Mouse (Mus musculus) cerebellum, adult 8-10 months (tissue): ENCODE results near the gene Plcb1.
"Not testable (repeated sequence)": the region's sequence is repeated elsewhere in the genome, so short reads cannot be mapped to it uniquely, and the experiment has no call there.

Experiments used
- DNase-seq: peaks from one replicate; pipeline ENCODE4 v3.0.0; 2022

The Plcb1 gene

GRCm38 (mm10) chr2:134977641-134978040, 191.8 kb downstream of the Plcb1 start:
- DNase-seq: no peak

GRCm38 (mm10) chr2:134981394-134981793, 195.5 kb downstream of the Plcb1 start:
- DNase-seq: no peak

- DNase-seq: no peak
Observed at GRCm38 (mm10) chr2:134984884-134985283, 199.0 kb downstream of the Plcb1 start.

DNA sequence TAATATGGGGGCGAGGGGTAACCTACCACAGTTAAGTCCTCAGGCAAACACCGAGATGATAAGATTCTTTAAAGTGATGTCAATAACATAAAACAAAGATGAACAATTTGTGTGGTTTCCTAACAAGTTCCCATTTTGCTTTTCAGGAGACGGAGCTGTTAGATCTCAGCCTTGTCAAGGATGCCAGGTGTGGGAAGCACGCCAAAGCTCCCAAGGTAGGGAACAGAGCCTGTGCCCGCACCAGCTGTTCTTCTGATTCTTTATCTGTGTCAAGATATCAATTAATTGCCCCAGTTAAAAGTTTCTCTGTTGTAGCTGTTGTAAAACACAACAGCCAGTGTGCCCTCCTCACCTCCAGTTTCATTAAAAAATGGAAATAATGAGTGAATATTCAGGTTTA, 202.1 kb downstream of the Plcb1 start:
- peak; percentile 58 for DNase-seq

GRCm38 (mm10) chr2:134989650-134990292, 203.9 kb downstream of the Plcb1 start:
- DNase-seq: no peak

DNA sequence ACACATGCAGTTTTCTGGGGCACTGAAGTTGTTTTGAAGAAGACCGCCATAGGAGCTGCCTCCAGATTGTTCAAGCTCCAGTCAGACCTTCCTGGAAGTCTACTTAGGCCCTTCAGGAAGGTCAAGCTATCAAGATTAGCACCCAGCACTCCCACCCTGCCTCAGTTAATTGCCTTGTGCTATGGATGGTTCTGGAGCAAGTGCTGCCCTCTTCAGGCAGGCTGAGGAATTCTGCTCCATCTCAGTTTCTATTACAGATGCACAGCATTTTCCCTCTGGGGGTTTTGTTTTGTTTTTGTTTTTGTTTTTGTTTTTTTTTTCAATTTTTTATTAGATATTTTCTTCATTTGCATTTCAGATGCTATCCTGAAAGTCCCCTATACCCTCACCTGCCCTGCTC, 221.3 kb downstream of the Plcb1 start:
- peak; percentile 10 for DNase-seq

GRCm38 (mm10) chr2:135007885-135008284, 222.0 kb downstream of the Plcb1 start:
- DNase-seq: not testable (repeated sequence)

DNA sequence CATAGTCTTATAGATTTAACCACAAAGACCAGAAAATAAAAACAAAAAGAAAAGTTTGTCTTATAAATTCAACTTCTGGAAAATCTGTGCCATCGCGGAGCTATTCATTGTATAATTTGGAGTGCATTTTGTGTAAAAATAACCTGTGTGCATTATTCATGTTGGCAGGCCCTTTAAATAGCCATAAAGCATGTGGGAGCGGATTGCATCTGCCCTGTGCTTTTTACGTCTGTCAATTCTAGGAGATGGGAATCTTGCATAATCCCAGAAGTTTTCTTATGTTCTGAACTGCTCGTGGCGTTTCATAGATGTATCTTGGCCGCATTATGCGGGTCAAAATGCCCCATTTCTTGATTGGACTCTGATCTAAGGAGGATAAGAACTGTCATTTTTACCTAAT, 224.5 kb downstream of the Plcb1 start:
- DNase-seq: no peak

- no peak for DNase-seq
Observed at GRCm38 (mm10) chr2:135015501-135015900, 229.6 kb downstream of the Plcb1 start.

DNA sequence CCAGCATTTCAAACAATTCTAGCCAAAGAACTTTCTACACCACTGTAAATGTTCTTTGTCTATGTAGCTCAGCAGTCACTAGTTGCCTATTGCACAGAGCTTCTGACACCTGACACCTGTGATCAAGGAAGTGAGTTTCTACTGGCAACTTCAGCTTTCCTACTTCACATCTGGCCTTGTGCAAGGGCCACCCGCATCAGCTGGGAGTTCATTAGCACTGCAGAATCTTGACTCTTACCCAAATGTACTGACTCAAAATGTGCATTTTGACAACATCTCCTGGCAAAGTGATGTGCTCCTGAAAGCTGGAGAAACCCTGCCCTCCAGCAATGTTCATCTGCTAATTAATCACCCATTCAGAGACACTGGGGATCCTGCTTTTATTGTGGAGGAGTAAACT, 232.4 kb downstream of the Plcb1 start:
- DNase-seq: no peak

DNA sequence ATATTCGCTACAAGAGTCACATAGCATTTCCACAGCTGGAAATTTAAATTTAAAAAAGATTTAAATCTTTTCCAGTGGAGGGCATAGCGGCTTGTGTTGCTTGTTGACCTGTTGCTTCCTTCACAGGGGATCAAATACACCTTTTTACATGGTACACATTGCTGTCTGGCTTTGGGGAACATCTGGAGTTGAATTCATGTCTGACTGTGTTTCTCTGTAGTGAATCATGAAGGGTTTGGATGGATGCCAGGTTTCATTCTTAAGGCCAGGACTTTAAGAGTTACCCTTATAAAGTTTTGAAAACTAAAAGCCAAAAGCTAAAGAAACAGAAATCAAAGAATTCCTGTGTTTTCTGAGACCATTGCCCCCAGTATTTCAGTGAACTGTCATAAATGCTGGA, 232.8 kb downstream of the Plcb1 start:
- no peak for DNase-seq

DNA sequence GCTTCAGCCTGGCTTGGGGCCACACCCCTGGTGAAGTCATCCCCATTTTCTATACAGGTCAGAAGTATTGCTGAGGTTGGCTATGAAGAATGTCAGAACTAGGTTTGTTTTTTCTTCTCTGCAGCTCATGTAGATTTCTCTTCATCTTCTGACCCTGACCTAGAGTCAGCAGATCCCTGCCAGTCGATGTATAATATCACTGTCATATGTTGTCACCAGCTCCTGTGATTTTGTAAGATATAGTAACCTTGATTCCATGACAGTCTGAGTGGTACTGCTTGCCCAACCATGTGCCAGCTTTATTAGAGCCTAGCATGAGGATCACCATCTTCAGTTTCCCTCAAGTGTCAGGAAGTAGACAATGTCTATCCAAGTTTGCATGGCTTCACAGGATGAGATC, 233.7 kb downstream of the Plcb1 start:
- no peak for DNase-seq

DNA sequence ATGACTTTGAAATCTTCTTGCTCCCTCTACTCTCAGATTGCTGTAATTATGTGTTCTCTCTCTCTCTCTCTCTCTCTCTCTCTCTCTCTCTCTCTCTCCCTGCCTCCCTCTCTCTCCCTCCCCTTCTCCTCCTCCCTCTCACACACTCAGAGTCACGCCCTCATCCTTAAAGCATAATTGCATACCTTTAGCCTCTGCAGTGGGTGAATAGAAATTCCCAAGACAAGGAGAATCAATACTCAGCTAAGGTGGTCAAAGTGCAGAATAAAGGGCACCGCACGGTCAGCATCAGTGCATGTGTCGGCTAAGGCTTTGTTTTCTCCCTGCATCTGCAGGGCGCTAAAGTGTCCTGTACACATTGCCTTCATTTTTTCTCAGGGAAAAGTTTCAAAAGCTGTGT, 243.4 kb downstream of the Plcb1 start:
- no peak for DNase-seq

- DNase-seq: peak; percentile 9
Observed at GRCm38 (mm10) chr2:135029700-135030099, 243.8 kb downstream of the Plcb1 start.

GRCm38 (mm10) chr2:135035640-135036260, 249.9 kb downstream of the Plcb1 start:
- DNase-seq: no peak

- no peak for DNase-seq
Observed at GRCm38 (mm10) chr2:135048791-135049190, 262.9 kb downstream of the Plcb1 start.

DNA sequence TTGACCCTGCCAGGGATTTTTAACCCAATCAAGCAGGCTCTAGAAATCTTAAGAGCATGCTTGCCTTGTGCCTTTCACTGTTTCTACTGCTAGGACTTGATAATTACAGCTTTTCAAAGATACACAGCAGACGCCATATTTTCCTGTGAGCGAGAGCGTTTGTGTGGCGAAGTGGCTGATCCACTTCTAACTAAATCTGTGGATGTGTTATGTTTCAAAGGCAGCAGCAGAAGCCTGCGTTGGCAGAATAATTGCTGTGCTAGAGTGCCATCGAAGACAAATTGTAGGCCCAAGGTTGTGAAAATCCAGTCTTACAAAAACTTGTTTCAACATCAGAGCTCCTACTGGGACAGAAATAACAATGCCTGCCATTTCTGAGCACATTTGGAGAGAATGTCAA, 263.4 kb downstream of the Plcb1 start:
- no peak for DNase-seq

- DNase-seq: no peak
Observed at GRCm38 (mm10) chr2:135051540-135052288, 265.8 kb downstream of the Plcb1 start.

GRCm38 (mm10) chr2:135053391-135053790, 267.5 kb downstream of the Plcb1 start:
- DNase-seq: no peak

DNA sequence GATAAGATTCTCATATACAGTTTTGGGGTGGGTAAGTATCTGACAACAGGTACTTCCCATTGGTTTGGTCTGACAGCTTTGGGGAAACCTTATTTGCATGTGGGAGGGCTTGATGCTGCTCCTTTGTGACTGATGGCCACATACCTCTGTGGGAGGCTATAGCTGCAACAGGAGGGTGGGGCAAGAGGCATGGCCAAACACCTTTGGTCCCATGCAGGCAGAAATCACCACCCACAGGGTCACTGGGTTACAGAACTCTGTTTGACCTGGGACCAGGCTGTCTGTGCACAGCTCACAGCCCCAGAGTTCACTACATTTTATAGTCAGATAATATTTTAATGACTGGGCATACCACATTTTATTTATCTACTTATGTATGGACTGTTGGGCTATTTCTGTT, 281.6 kb downstream of the Plcb1 start:
- no peak for DNase-seq

DNA sequence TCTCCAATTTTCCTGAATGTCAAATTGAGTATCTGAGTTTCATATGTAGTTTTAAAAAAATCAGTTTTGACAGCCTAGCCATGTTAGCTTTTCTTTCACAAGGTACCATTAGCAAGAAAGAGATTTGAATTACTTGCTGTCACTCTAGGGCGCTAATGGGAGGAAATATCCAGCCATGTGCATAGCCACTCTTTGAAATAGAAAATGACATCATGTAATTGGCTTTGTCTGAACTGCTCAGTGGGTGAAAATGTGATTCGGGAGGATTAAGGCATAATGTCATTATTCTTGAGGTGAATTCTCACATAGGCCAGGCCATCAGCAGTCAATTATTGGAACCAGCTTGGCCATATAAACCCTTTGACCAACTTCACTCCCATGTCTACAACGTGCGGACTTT, 285.5 kb downstream of the Plcb1 start:
- no peak for DNase-seq

- DNase-seq: no peak
Observed at GRCm38 (mm10) chr2:135072503-135072902, 286.6 kb downstream of the Plcb1 start.

DNA sequence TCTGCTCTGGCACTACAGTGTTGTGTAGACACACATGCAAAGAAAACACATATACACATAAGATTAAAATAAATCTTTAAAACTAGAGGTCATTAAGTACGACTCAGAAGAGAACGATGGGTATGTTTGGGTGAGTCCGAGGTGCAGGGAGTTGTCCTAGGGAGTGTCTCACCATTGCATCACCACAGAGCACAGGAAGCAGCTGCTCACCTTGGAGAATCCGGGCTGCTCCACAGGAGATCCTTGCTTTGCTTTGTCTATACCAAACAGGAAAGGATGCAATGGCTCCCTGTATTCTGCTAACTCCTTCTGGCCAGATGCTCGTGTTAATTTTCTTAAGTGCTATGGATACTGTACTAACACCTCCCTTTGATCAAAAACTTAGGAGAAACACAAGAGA, 287.1 kb downstream of the Plcb1 start:
- DNase-seq: no peak

DNA sequence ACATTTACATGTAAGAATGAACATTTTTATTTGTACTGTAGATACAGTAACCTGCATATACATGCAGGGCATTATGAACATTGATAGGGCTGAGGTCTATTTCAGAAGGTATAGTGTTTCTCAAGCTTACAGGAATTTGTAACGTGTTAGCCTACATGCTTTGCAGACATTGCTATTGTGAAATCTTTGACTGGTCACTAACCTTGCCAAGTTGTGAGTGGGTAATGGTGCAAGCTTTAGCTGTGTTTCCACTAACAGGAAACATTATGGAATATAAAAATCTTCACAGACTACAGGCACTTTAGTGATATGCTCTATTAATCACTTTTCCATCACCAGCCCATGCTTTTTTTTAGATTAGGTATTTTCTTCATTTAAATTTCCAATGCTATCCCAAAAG, 289.5 kb downstream of the Plcb1 start:
- DNase-seq: no peak
